Mouse (Mus musculus) spleen, postnatal 36 days (tissue): ENCODE data around the gene Gcm1.

Source experiments
- DNase-seq, 2 experiments: peaks; one replicate each; pipeline ENCODE4 v3.0.0; 2022; ENCODE audit warnings: low spot score in 2 of 2, mixed read lengths in 1 of 2

The Gcm1 gene

GRCm38 (mm10) chr9:78051677-78052076 is at the start of gene Gcm1:
TSS of gene Gcm1 (plus strand) at chr9:78051924.
- DNase-seq = no peak

GRCm38 (mm10) chr9:78003278-78003677 is 48.4 kb upstream of the Gcm1 start:
- DNase-seq = no peak

GRCm38 (mm10) chr9:78005481-78005880 is 46.2 kb upstream of the Gcm1 start:
- DNase-seq = no peak

GRCm38 (mm10) chr9:78006209-78007001 is 45.3 kb upstream of the Gcm1 start:
- DNase-seq = peak; percentile 67 to 70

GRCm38 (mm10) chr9:78009382-78009781 is 42.3 kb upstream of the Gcm1 start:
- no peak for DNase-seq

GRCm38 (mm10) chr9:78010187-78010586 is 41.5 kb upstream of the Gcm1 start:
- DNase-seq = no peak

GRCm38 (mm10) chr9:78010707-78011106 is 41.0 kb upstream of the Gcm1 start:
- peak in 1 of 2 experiments; percentile 15 for DNase-seq

GRCm38 (mm10) chr9:78012066-78012465 is 39.7 kb upstream of the Gcm1 start:
- no peak for DNase-seq

GRCm38 (mm10) chr9:78012681-78013080 is 39.0 kb upstream of the Gcm1 start:
- DNase-seq = no peak

- DNase-seq = no peak
Measured at GRCm38 (mm10) chr9:78013813-78014212, 37.9 kb upstream of the Gcm1 start.

- DNase-seq = no peak
Measured at GRCm38 (mm10) chr9:78015816-78016215, 35.9 kb upstream of the Gcm1 start.

- DNase-seq = no peak
Measured at GRCm38 (mm10) chr9:78016288-78016687, 35.4 kb upstream of the Gcm1 start.

GRCm38 (mm10) chr9:78021256-78021655 is 30.5 kb upstream of the Gcm1 start:
- DNase-seq = no peak

GRCm38 (mm10) chr9:78022187-78022945 is 29.4 kb upstream of the Gcm1 start:
- no peak for DNase-seq

- DNase-seq = peak; percentile 20 to 36
Measured at GRCm38 (mm10) chr9:78024823-78025222, 26.9 kb upstream of the Gcm1 start.

GRCm38 (mm10) chr9:78027099-78027498 is 24.6 kb upstream of the Gcm1 start:
- no peak for DNase-seq

GRCm38 (mm10) chr9:78030835-78031456 is 20.8 kb upstream of the Gcm1 start:
- DNase-seq = no peak

- no peak for DNase-seq
Measured at GRCm38 (mm10) chr9:78032930-78033329, 18.8 kb upstream of the Gcm1 start.

- DNase-seq = no peak
Measured at GRCm38 (mm10) chr9:78035296-78035695, 16.4 kb upstream of the Gcm1 start.

GRCm38 (mm10) chr9:78035831-78036230 is 15.9 kb upstream of the Gcm1 start:
- DNase-seq = no peak

GRCm38 (mm10) chr9:78038755-78039489 is 12.8 kb upstream of the Gcm1 start:
- DNase-seq = peak; percentile 49 to 69

- DNase-seq = no peak
Measured at GRCm38 (mm10) chr9:78045171-78045570, 6.6 kb upstream of the Gcm1 start.
